Mouse (Mus musculus) olfactory bulb, adult 2 months (tissue): ENCODE results near the gene Ap5s1.

Experiments
- CTCF ChIP-seq: fragments of 200-500 bp; IDR thresholded peaks from 2 replicates; pipeline ENCODE4 v1.5.1; 2012; ENCODE audit warnings: low read depth, mild to moderate bottlenecking, low read length, moderate library complexity; ENCODE audit not compliant: insufficient read depth
- POLR2A ChIP-seq: fragments of 200-500 bp; IDR thresholded peaks from 2 replicates; pipeline ENCODE4 v1.6.1; 2012; ENCODE audit warnings: mild to moderate bottlenecking, low read depth, low read length, moderate library complexity; ENCODE audit not compliant: insufficient read depth

GRCm38 (mm10) chr2:131209969-131210792 is 3.3 kb downstream of the Ap5s1 start:
- TF ChIP-seq CTCF (peak; percentile 100), POLR2A (peak; percentile 81)
